14 mouse cellular contexts compared by ENCODE assay signal in genomic region chr19:59193456-59193855, GRCm38 (mm10). TPM values are rescaled to one million over a fixed set of nuclear protein-coding genes. Genes with fewer than 3 reads are reported as not detected.
A peak's percentile ranks its signal among the peaks of the same experiment; 100 is the strongest.
DNase-seq lines count a peak whose midpoint lies in the region; ATAC-seq and TF ChIP-seq lines count a peak whose summit lies in the region.
"Had no signal": no experiment of that assay in that cellular context is flagged by ENCODE, and none has a peak within 500 bp of the region (broad histone marks: within the 10 kb centered on the region; RNA-seq: fewer than 3 reads in every experiment).

No protein-coding gene starts in this region.

- no peak overlapping the region for H3K27ac ChIP-seq in heart, embryonic 13.5 days (replicated peaks)
- H3K27ac ChIP-seq in midbrain, embryonic 11.5 days (ENCODE audit: low read depth, low read length), result no peak overlapping the region
- H3K27ac ChIP-seq in midbrain, postnatal 0 days (ENCODE audit: low read depth, low read length), result no peak overlapping the region
- H3K27ac ChIP-seq in limb, embryonic 13.5 days, result no peak overlapping the region
- H3K27ac ChIP-seq in stomach, postnatal 0 days (replicated peaks), result no peak overlapping the region

- no peak for ATAC-seq in heart, embryonic 13.5 days (ENCODE audit: extremely low read depth, insufficient number of reproducible peaks, low FRiP score, low TSS enrichment)
- ATAC-seq in midbrain, embryonic 11.5 days (ENCODE audit: low FRiP score), result no peak
- no peak for ATAC-seq in midbrain, postnatal 0 days (ENCODE audit: low FRiP score)
- ATAC-seq in limb, embryonic 13.5 days (ENCODE audit: low FRiP score, low read depth), result no peak
- no peak for ATAC-seq in stomach, postnatal 0 days (ENCODE audit: low FRiP score, low TSS enrichment)
- ATAC-seq: activated CD4-positive, CD25-positive, alpha-beta regulatory T cell, adult 4 months had no signal

- 2% methylated on average over 10 of the region's 10 CpGs for WGBS in heart, embryonic 13.5 days
- WGBS in midbrain, embryonic 11.5 days, result under 1% methylated on average over 10 of the region's 10 CpGs
- 1% methylated on average over 9 of the region's 10 CpGs for WGBS in midbrain, postnatal 0 days
- WGBS in limb, embryonic 13.5 days, result 0% methylated on average over 10 of the region's 10 CpGs
- 3% methylated on average over 10 of the region's 10 CpGs for WGBS in stomach, postnatal 0 days

- H3K4me2 ChIP-seq in heart, embryonic 13.5 days, result peak overlapping the region; percentile 63
- no peak overlapping the region for H3K4me2 ChIP-seq in midbrain, embryonic 11.5 days
- no peak overlapping the region for H3K4me2 ChIP-seq in midbrain, postnatal 0 days (ENCODE audit: low read depth, low read length, poor library complexity, severe bottlenecking)
- H3K4me2 ChIP-seq in limb, embryonic 13.5 days (replicated peaks), result peak overlapping the region; percentile 56
- peak overlapping the region; percentile 40; the same call in 1 of the 2 replicates for H3K4me2 ChIP-seq in stomach, postnatal 0 days (replicated peaks; ENCODE audit: low read depth)

- TF ChIP-seq CTCF in midbrain, postnatal 0 days (IDR thresholded peaks at IDR 0.05), result no peak
- no peak for TF ChIP-seq CTCF in stomach, postnatal 0 days (IDR thresholded peaks at IDR 0.05; ENCODE audit: low read depth)

- no peaks in the 10 kb centered on the region for H3K36me3 ChIP-seq in heart, embryonic 13.5 days
- no peaks in the 10 kb centered on the region for H3K36me3 ChIP-seq in midbrain, embryonic 11.5 days (ENCODE audit: control insufficient read depth, insufficient read depth, low read length)
- no peaks in the 10 kb centered on the region for H3K36me3 ChIP-seq in midbrain, postnatal 0 days (ENCODE audit: insufficient read depth, low read length)
- H3K36me3 ChIP-seq in limb, embryonic 13.5 days, result no peaks in the 10 kb centered on the region
- no peaks in the 10 kb centered on the region for H3K36me3 ChIP-seq in stomach, postnatal 0 days (ENCODE audit: control insufficient read depth, insufficient read depth, low read length)

- peak overlapping the region; percentile 39 for H3K4me3 ChIP-seq in heart, embryonic 13.5 days
- H3K4me3 ChIP-seq in midbrain, embryonic 11.5 days (ENCODE audit: low read depth, low read length), result no peak overlapping the region
- H3K4me3 ChIP-seq in midbrain, postnatal 0 days (ENCODE audit: low read depth, low read length), result no peak overlapping the region
- peak overlapping the region; percentile 31 for H3K4me3 ChIP-seq in limb, embryonic 13.5 days
- H3K4me3 ChIP-seq in stomach, postnatal 0 days (ENCODE audit: low read depth, low read length), result peak overlapping the region; percentile 13; the same call in 1 of the 2 replicates

- TF ChIP-seq EP300 in stomach, postnatal 0 days (optimal IDR thresholded peaks at IDR 0.05), result no peak

- H3K27me3 ChIP-seq in heart, embryonic 13.5 days (replicated peaks), result peaks cover 96% of the 10 kb centered on the region
- H3K27me3 ChIP-seq in midbrain, embryonic 11.5 days (ENCODE audit: control insufficient read depth, insufficient read depth, low read length), result peaks cover 90% of the 10 kb centered on the region
- peaks cover 76% of the 10 kb centered on the region for H3K27me3 ChIP-seq in midbrain, postnatal 0 days (ENCODE audit: insufficient read depth, low read length)
- H3K27me3 ChIP-seq in limb, embryonic 13.5 days, result peaks cover 90% of the 10 kb centered on the region
- H3K27me3 ChIP-seq in stomach, postnatal 0 days (ENCODE audit: control insufficient read depth, insufficient read depth, low read length), result peaks cover 28% of the 10 kb centered on the region

- H3K4me1 ChIP-seq in heart, embryonic 13.5 days, result peaks cover 9% of the 10 kb centered on the region
- 0 out of 2 replicates have a peak, but pooled peaks cover 4% of the 10 kb centered on the region for H3K4me1 ChIP-seq in midbrain, embryonic 11.5 days (ENCODE audit: control insufficient read depth, insufficient read depth, low read length)
- no peaks in the 10 kb centered on the region for H3K4me1 ChIP-seq in midbrain, postnatal 0 days (ENCODE audit: insufficient read depth, low read length)
- H3K4me1 ChIP-seq in limb, embryonic 13.5 days, result peaks cover 21% of the 10 kb centered on the region; the same call in 1 of the 2 replicates
- no peaks in the 10 kb centered on the region for H3K4me1 ChIP-seq in stomach, postnatal 0 days (replicated peaks; ENCODE audit: control insufficient read depth, insufficient read depth)

- H3K9ac ChIP-seq in heart, embryonic 13.5 days, result no peak overlapping the region; the same call in 1 of the 2 replicates
- no peak overlapping the region for H3K9ac ChIP-seq in midbrain, embryonic 11.5 days (ENCODE audit: low read length)
- H3K9ac ChIP-seq in midbrain, postnatal 0 days (replicated peaks; ENCODE audit: low read length, poor library complexity, severe bottlenecking), result no peak overlapping the region
- no peak overlapping the region for H3K9ac ChIP-seq in limb, embryonic 13.5 days
- no peak overlapping the region for H3K9ac ChIP-seq in stomach, postnatal 0 days (ENCODE audit: low read length)

- no peak for DNase-seq in heart, adult 18-20 months
- DNase-seq in midbrain, embryonic 11.5 days (ENCODE audit: low spot score, missing footprints), result peak; percentile 91
- no peak for DNase-seq in midbrain, postnatal 0 days (ENCODE audit: low spot score)
- no peak for DNase-seq in stomach, postnatal 0 days (ENCODE audit: low spot score)
- no peak for DNase-seq in cerebellum, postnatal 10 days
- DNase-seq in MN1 (ENCODE audit: low spot score), result no peak
- DNase-seq: cerebellum, postnatal 25 days; layer of hippocampus, adult 9-11 months; right cerebral cortex, postnatal 25 days had no signal

- H3K9me3 ChIP-seq in heart, embryonic 13.5 days, result no peaks in the 10 kb centered on the region
- no peaks in the 10 kb centered on the region for H3K9me3 ChIP-seq in midbrain, embryonic 11.5 days (ENCODE audit: control insufficient read depth, low read length)
- H3K9me3 ChIP-seq in midbrain, postnatal 0 days (ENCODE audit: low read length), result no peaks in the 10 kb centered on the region
- H3K9me3 ChIP-seq in limb, embryonic 13.5 days, result no peaks in the 10 kb centered on the region
- H3K9me3 ChIP-seq in stomach, postnatal 0 days (ENCODE audit: control insufficient read depth, low read length), result no peaks in the 10 kb centered on the region

RNA-seq across cellular contexts. Expression of gene Vax1, which starts 23.6 kb away (rescaled TPM):
- polyA plus RNA-seq in heart, embryonic 13.5 days (2015; fragmentation: Nextera tagmentation; extraction: Ambion mirVana), result not detected in 2 replicates
- not detected for total RNA-seq in heart, adult 18-20 months (2021)
- polyA plus RNA-seq in midbrain, embryonic 11.5 days (2014; fragmentation: Nextera tagmentation; extraction: Ambion mirVana), result 0.18 and 0.65 TPM in 2 replicates
- not detected in 2 replicates for total RNA-seq in midbrain, postnatal 0 days (2014; rRNA removed)
- polyA plus RNA-seq in midbrain, postnatal 0 days (2015; fragmentation: Nextera tagmentation; extraction: Ambion mirVana), result 0.91 and 2.2 TPM in 2 replicates
- polyA plus RNA-seq in limb, embryonic 13.5 days (2015; fragmentation: Nextera tagmentation; extraction: Ambion mirVana), result 0.14 TPM in 1 of 2 replicates, not detected in the other
- polyA plus RNA-seq in stomach, postnatal 0 days (2015; fragmentation: Nextera tagmentation; extraction: Ambion mirVana), result not detected in 2 replicates
- total RNA-seq: gastrocnemius, adult 18-20 months; megakaryocyte-erythroid progenitor cell, adult 5-6 weeks had no signal
- polyA plus RNA-seq: activated CD4-positive, CD25-positive, alpha-beta regulatory T cell, adult 4 months had no signal

RNA-seq across cellular contexts. Expression of gene Kcnk18, which starts 25.6 kb away (rescaled TPM):
- polyA plus RNA-seq in heart, embryonic 13.5 days (2015; fragmentation: Nextera tagmentation; extraction: Ambion mirVana), result not detected in 2 replicates
- not detected for total RNA-seq in heart, adult 18-20 months (2021)
- polyA plus RNA-seq in midbrain, embryonic 11.5 days (2014; fragmentation: Nextera tagmentation; extraction: Ambion mirVana), result not detected in 2 replicates
- not detected in 2 replicates for total RNA-seq in midbrain, postnatal 0 days (2014; rRNA removed)
- polyA plus RNA-seq in midbrain, postnatal 0 days (2015; fragmentation: Nextera tagmentation; extraction: Ambion mirVana), result not detected in 2 replicates
- polyA plus RNA-seq in limb, embryonic 13.5 days (2015; fragmentation: Nextera tagmentation; extraction: Ambion mirVana), result 0.04 TPM in 1 of 2 replicates, not detected in the other
- polyA plus RNA-seq in stomach, postnatal 0 days (2015; fragmentation: Nextera tagmentation; extraction: Ambion mirVana), result 0.04 TPM in 1 of 2 replicates, not detected in the other
- total RNA-seq: gastrocnemius, adult 18-20 months; megakaryocyte-erythroid progenitor cell, adult 5-6 weeks had no signal
- polyA plus RNA-seq: activated CD4-positive, CD25-positive, alpha-beta regulatory T cell, adult 4 months had no signal

Comparison
In these comparisons a context has a peak if more than half of its experiments do, and no peak if none do; other contexts are left out.
1. H3K4me2 ChIP-seq: peak in heart, embryonic 13.5 days (single experiment), limb, embryonic 13.5 days (single experiment) and stomach, postnatal 0 days (single experiment); none in midbrain, embryonic 11.5 days (single experiment) and midbrain, postnatal 0 days (single experiment).
2. H3K4me3 ChIP-seq: peak in heart, embryonic 13.5 days (single experiment), limb, embryonic 13.5 days (single experiment) and stomach, postnatal 0 days (single experiment); none in midbrain, embryonic 11.5 days (single experiment) and midbrain, postnatal 0 days (single experiment).